Mouse (Mus musculus) right cerebral cortex, adult 2 months (tissue): ENCODE data around the gene Erbb4.

Experiments used
- DNase-seq, 2 experiments: peaks; one replicate each; pipeline ENCODE4 v3.0.0; 2021 to 2022; ENCODE audit warnings: low spot score in 2 of 2

Gene Erbb4

GRCm38 (mm10) chr1:68570924-68571323 is 536.9 kb downstream of the Erbb4 start:
- no peak for DNase-seq

GRCm38 (mm10) chr1:68542942-68543341 is 564.9 kb downstream of the Erbb4 start:
- DNase-seq: no peak

GRCm38 (mm10) chr1:68517820-68518219 is 590.0 kb downstream of the Erbb4 start:
- no peak for DNase-seq

- no peak for DNase-seq
Observed at GRCm38 (mm10) chr1:68503873-68504272, 604.0 kb downstream of the Erbb4 start.

- no peak for DNase-seq
Observed at GRCm38 (mm10) chr1:68501561-68501960, 606.3 kb downstream of the Erbb4 start.

GRCm38 (mm10) chr1:68466390-68466960 is 641.4 kb downstream of the Erbb4 start:
- DNase-seq: no peak

- DNase-seq: no peak
Observed at GRCm38 (mm10) chr1:68451274-68451673, 656.6 kb downstream of the Erbb4 start.

- no peak for DNase-seq
Observed at GRCm38 (mm10) chr1:68424336-68424983, 683.4 kb downstream of the Erbb4 start.

- no peak for DNase-seq
Observed at GRCm38 (mm10) chr1:68401204-68401603, 706.7 kb downstream of the Erbb4 start.

- DNase-seq: peak in 1 of 2 experiments; percentile 9
Observed at GRCm38 (mm10) chr1:68371531-68371930, 736.3 kb downstream of the Erbb4 start.

GRCm38 (mm10) chr1:68333714-68334113 is 774.1 kb downstream of the Erbb4 start:
- DNase-seq: no peak

- no peak for DNase-seq
Observed at GRCm38 (mm10) chr1:68305813-68306212, 802.0 kb downstream of the Erbb4 start.

GRCm38 (mm10) chr1:68284443-68284842 is 823.4 kb downstream of the Erbb4 start:
- no peak for DNase-seq

GRCm38 (mm10) chr1:68275819-68276218 is 832.0 kb downstream of the Erbb4 start:
- no peak for DNase-seq

GRCm38 (mm10) chr1:68178580-68178979 is 929.3 kb downstream of the Erbb4 start:
- DNase-seq: no peak

GRCm38 (mm10) chr1:68155253-68155652 is 952.6 kb downstream of the Erbb4 start:
- no peak for DNase-seq

- DNase-seq: no peak
Observed at GRCm38 (mm10) chr1:68150572-68150971, 957.3 kb downstream of the Erbb4 start.

GRCm38 (mm10) chr1:68142562-68143350 is 965.1 kb downstream of the Erbb4 start:
- DNase-seq: no peak

GRCm38 (mm10) chr1:68134943-68135342 is 972.9 kb downstream of the Erbb4 start:
- DNase-seq: no peak

GRCm38 (mm10) chr1:68134450-68134849 is 973.4 kb downstream of the Erbb4 start:
- no peak for DNase-seq

GRCm38 (mm10) chr1:68123541-68123940 is 984.3 kb downstream of the Erbb4 start:
- DNase-seq: no peak

- no peak for DNase-seq
Observed at GRCm38 (mm10) chr1:68120364-68120763, 987.5 kb downstream of the Erbb4 start.

GRCm38 (mm10) chr1:68115721-68116120 is 992.1 kb downstream of the Erbb4 start:
- no peak for DNase-seq
